In genomic region chr16:57901006-57901405, GRCm38 (mm10) we compare ENCODE assay signal across 25 mouse cellular contexts.
DNase-seq lines count a peak whose midpoint lies in the region; ATAC-seq and TF ChIP-seq lines count a peak whose summit lies in the region.
"Had no signal": no experiment of that assay in that cellular context is flagged by ENCODE, and none has a peak within 500 bp of the region (broad histone marks: within the 10 kb centered on the region; RNA-seq: fewer than 3 reads in every experiment).

No protein-coding gene starts in this region.

- no peaks in the 10 kb centered on the region for H3K9me3 ChIP-seq in forebrain, embryonic 14.5 days (replicated peaks; ENCODE audit: control insufficient read depth, low read length)
- H3K9me3 ChIP-seq in forebrain, embryonic 11.5 days (ENCODE audit: control insufficient read depth, low read length): no peaks in the 10 kb centered on the region
- no peaks in the 10 kb centered on the region for H3K9me3 ChIP-seq in hindbrain, embryonic 13.5 days
- H3K9me3 ChIP-seq: embryonic facial prominence, embryonic 12.5 days; forebrain, embryonic 15.5 days; G1E; heart, embryonic 10.5 days; hindbrain, embryonic 12.5 days had no signal

- H3K4me2 ChIP-seq in forebrain, embryonic 14.5 days (ENCODE audit: low read length): no peak overlapping the region
- H3K4me2 ChIP-seq in forebrain, embryonic 11.5 days (ENCODE audit: low read depth, low read length, severe bottlenecking): no peak overlapping the region
- no peak overlapping the region for H3K4me2 ChIP-seq in hindbrain, embryonic 13.5 days
- H3K4me2 ChIP-seq: embryonic facial prominence, embryonic 12.5 days; forebrain, embryonic 15.5 days; hindbrain, embryonic 12.5 days had no signal

- H3K36me3 ChIP-seq in forebrain, embryonic 14.5 days (ENCODE audit: control insufficient read depth, insufficient read depth, low read length): no peaks in the 10 kb centered on the region
- no peaks in the 10 kb centered on the region for H3K36me3 ChIP-seq in forebrain, embryonic 11.5 days (ENCODE audit: control insufficient read depth, insufficient read depth, low read length)
- H3K36me3 ChIP-seq in hindbrain, embryonic 13.5 days: no peaks in the 10 kb centered on the region
- H3K36me3 ChIP-seq: embryonic facial prominence, embryonic 12.5 days; forebrain, embryonic 15.5 days; G1E; heart, embryonic 10.5 days; hindbrain, embryonic 12.5 days had no signal

- no peak overlapping the region for H3K27ac ChIP-seq in forebrain, embryonic 14.5 days (ENCODE audit: low read depth, low read length)
- no peak overlapping the region for H3K27ac ChIP-seq in forebrain, embryonic 11.5 days (ENCODE audit: low read depth, low read length)
- no peak overlapping the region for H3K27ac ChIP-seq in hindbrain, embryonic 13.5 days
- H3K27ac ChIP-seq: embryonic facial prominence, embryonic 12.5 days; forebrain, embryonic 15.5 days; heart, embryonic 10.5 days; hindbrain, embryonic 12.5 days; hindbrain, postnatal 0 days had no signal

- DNase-seq in forebrain, embryonic 14.5 days (ENCODE audit: low spot score): peak; percentile 11
- no peak for DNase-seq in forebrain, embryonic 11.5 days (ENCODE audit: low spot score)
- peak; percentile 20 for DNase-seq in 3T3-L1 (ENCODE audit: low read depth, low spot score)
- DNase-seq in Muller cell, postnatal 12 days (ENCODE audit: inconsistent ontology term): peak; percentile 92
- DNase-seq in brain, embryonic 14.5 days (ENCODE audit: low read depth): peak; percentile 25
- no peak for DNase-seq in left cerebral cortex, postnatal 10 days (ENCODE audit: extremely low spot score in 1 of 2, low spot score in 2 of 2)
- no peak for DNase-seq in heart, adult 8-10 months (ENCODE audit: low spot score)
- DNase-seq: adrenal gland, postnatal 14 days; B cell, adult 2 months; cerebellum, adult 11 months; cerebellum, adult 8-10 months; cerebellum, postnatal 14 days; embryo, embryonic 11 days; gastrocnemius, postnatal 36 days; heart, adult 11 months; heart, postnatal 10 days; heart, postnatal 4 days had no signal

- H3K9ac ChIP-seq in forebrain, embryonic 14.5 days (ENCODE audit: low read length): no peak overlapping the region
- no peak overlapping the region for H3K9ac ChIP-seq in forebrain, embryonic 11.5 days (ENCODE audit: low read length)
- no peak overlapping the region for H3K9ac ChIP-seq in hindbrain, embryonic 13.5 days
- H3K9ac ChIP-seq: embryonic facial prominence, embryonic 12.5 days; forebrain, embryonic 15.5 days; hindbrain, embryonic 12.5 days had no signal

- no peak for TF ChIP-seq POLR2A in brain, embryonic 14.5 days (IDR thresholded peaks at IDR 0.05; ENCODE audit: borderline replicate concordance, extremely low read depth, insufficient read depth, insufficient read length, poor library complexity, severe bottlenecking)

- TF ChIP-seq CTCF in brain, embryonic 14.5 days (IDR thresholded peaks at IDR 0.05; ENCODE audit: borderline replicate concordance, extremely low read depth, insufficient read depth, insufficient read length): no peak

- 34% methylated on average over 4 of the region's 4 CpGs for WGBS in forebrain, embryonic 14.5 days
- 65% methylated on average over 4 of the region's 4 CpGs for WGBS in forebrain, embryonic 11.5 days
- WGBS in hindbrain, embryonic 13.5 days: 60% methylated on average over 4 of the region's 4 CpGs

- H3K4me1 ChIP-seq in forebrain, embryonic 14.5 days (ENCODE audit: control insufficient read depth, insufficient read depth, low read length): no peaks in the 10 kb centered on the region; the same call in 1 of the 2 replicates
- no peaks in the 10 kb centered on the region for H3K4me1 ChIP-seq in forebrain, embryonic 11.5 days (replicated peaks; ENCODE audit: control insufficient read depth, insufficient read depth, low read length)
- no peaks in the 10 kb centered on the region for H3K4me1 ChIP-seq in hindbrain, embryonic 13.5 days (replicated peaks)
- H3K4me1 ChIP-seq: embryonic facial prominence, embryonic 12.5 days; forebrain, embryonic 15.5 days; heart, embryonic 10.5 days; hindbrain, embryonic 12.5 days had no signal

- ATAC-seq in forebrain, embryonic 14.5 days: no peak
- ATAC-seq in forebrain, embryonic 11.5 days (replicated peaks; ENCODE audit: low FRiP score): no peak
- no peak for ATAC-seq in hindbrain, embryonic 13.5 days (ENCODE audit: low FRiP score)
- ATAC-seq: CD4-positive, CD25-positive, alpha-beta regulatory T cell, adult 4 months; forebrain, embryonic 15.5 days; hindbrain, postnatal 0 days had no signal

- no peaks in the 10 kb centered on the region for H3K27me3 ChIP-seq in forebrain, embryonic 14.5 days (replicated peaks; ENCODE audit: control insufficient read depth, insufficient read depth, low read length)
- H3K27me3 ChIP-seq in forebrain, embryonic 11.5 days (ENCODE audit: control insufficient read depth, insufficient read depth, low read length): no peaks in the 10 kb centered on the region
- no peaks in the 10 kb centered on the region for H3K27me3 ChIP-seq in hindbrain, embryonic 13.5 days
- H3K27me3 ChIP-seq: embryonic facial prominence, embryonic 12.5 days; forebrain, embryonic 15.5 days; hindbrain, embryonic 12.5 days had no signal

- intact Hi-C loops in left cerebral cortex, postnatal 10 days (cut with DNase I): no loop called here

- H3K4me3 ChIP-seq in forebrain, embryonic 14.5 days (ENCODE audit: low read depth, low read length): no peak overlapping the region
- H3K4me3 ChIP-seq in forebrain, embryonic 11.5 days (ENCODE audit: low read depth, low read length): no peak overlapping the region
- H3K4me3 ChIP-seq in hindbrain, embryonic 13.5 days: no peak overlapping the region
- H3K4me3 ChIP-seq: embryonic facial prominence, embryonic 12.5 days; forebrain, embryonic 15.5 days; heart, embryonic 10.5 days; hindbrain, embryonic 12.5 days had no signal

Comparison
In these comparisons a context has a peak if more than half of its experiments do, and no peak if none do; other contexts are left out.
1. DNase-seq: peak in forebrain, embryonic 14.5 days (single experiment), 3T3-L1 (single experiment), Muller cell, postnatal 12 days (single experiment) and brain, embryonic 14.5 days (single experiment); none in forebrain, embryonic 11.5 days (single experiment), left cerebral cortex, postnatal 10 days (0 of 2) and heart, adult 8-10 months (single experiment).